Mouse (Mus musculus): Measurements from ENCODE around the gene AU018091.
"Not testable (repeated sequence)": the region's sequence is repeated elsewhere in the genome, so short reads cannot be mapped to it uniquely, and the experiment has no call there.

Gene AU018091

GRCm38 (mm10) chr7:3168925-3169324, at the start of gene AU018091:
TSS of gene AU018091 (minus strand) at chr7:3169203.
- no peak for DNase-seq

GRCm38 (mm10) chr7:3217546-3218056, 48.6 kb upstream of the AU018091 start:
- DNase-seq = no peak

- no peak for DNase-seq
These were observed 47.3 kb upstream of the AU018091 start for GRCm38 (mm10) chr7:3216331-3216730.

GRCm38 (mm10) chr7:3213557-3213956, 44.6 kb upstream of the AU018091 start:
- DNase-seq = no peak

GRCm38 (mm10) chr7:3213156-3213555, 44.2 kb upstream of the AU018091 start:
- no peak for DNase-seq

GRCm38 (mm10) chr7:3212002-3212790, 43.2 kb upstream of the AU018091 start:
- no peak for DNase-seq

- DNase-seq = no peak
These were observed 42.5 kb upstream of the AU018091 start for GRCm38 (mm10) chr7:3211518-3211917.

GRCm38 (mm10) chr7:3210605-3211004, 41.6 kb upstream of the AU018091 start:
- no peak for DNase-seq

GRCm38 (mm10) chr7:3206520-3206919, 37.5 kb upstream of the AU018091 start:
- DNase-seq = no peak

- DNase-seq = no peak
These were observed 35.6 kb upstream of the AU018091 start for GRCm38 (mm10) chr7:3204628-3205027.

- DNase-seq = no peak
These were observed 34.9 kb upstream of the AU018091 start for GRCm38 (mm10) chr7:3203890-3204289.

GRCm38 (mm10) chr7:3201134-3201705, 32.2 kb upstream of the AU018091 start:
- DNase-seq = no peak

GRCm38 (mm10) chr7:3198884-3199283, 29.9 kb upstream of the AU018091 start:
- DNase-seq = no peak

GRCm38 (mm10) chr7:3195850-3196249, 26.8 kb upstream of the AU018091 start:
- DNase-seq = no peak

GRCm38 (mm10) chr7:3194531-3194930, 25.5 kb upstream of the AU018091 start:
- no peak for DNase-seq

- peak; percentile 35 for DNase-seq
These were observed 24.9 kb upstream of the AU018091 start for GRCm38 (mm10) chr7:3193905-3194304.

GRCm38 (mm10) chr7:3193049-3193632, 24.1 kb upstream of the AU018091 start:
- DNase-seq = no peak

- DNase-seq = no peak
These were observed 23.0 kb upstream of the AU018091 start for GRCm38 (mm10) chr7:3191971-3192498.

GRCm38 (mm10) chr7:3186726-3187125, 17.7 kb upstream of the AU018091 start:
- DNase-seq = not testable (repeated sequence)

GRCm38 (mm10) chr7:3186136-3186535, 17.1 kb upstream of the AU018091 start:
- DNase-seq = no peak

GRCm38 (mm10) chr7:3184394-3184793, 15.4 kb upstream of the AU018091 start:
- no peak for DNase-seq

- not testable (repeated sequence) for DNase-seq
These were observed 12.0 kb upstream of the AU018091 start for GRCm38 (mm10) chr7:3180958-3181357.

- no peak for DNase-seq
These were observed 707 bp downstream of the AU018091 start for GRCm38 (mm10) chr7:3168296-3168695.

- no peak for DNase-seq
These were observed 2.7 kb downstream of the AU018091 start for GRCm38 (mm10) chr7:3166270-3166669.

All from lung, postnatal 14 days (tissue).